Mouse (Mus musculus) thymus, postnatal 14 days (tissue): ENCODE measurements around the gene Plscr3.
A peak's percentile ranks its signal among the peaks of the same experiment; 100 is the strongest.
"Not testable (repeated sequence)": the region's sequence is repeated elsewhere in the genome, so short reads cannot be mapped to it uniquely, and the experiment has no call there.

ENCODE experiments used
- DNase-seq: peaks from one replicate; pipeline ENCODE4 v3.0.0; 2021

Plscr3 gene

GRCm38 (mm10) chr11:69833554-69833953 is 12.6 kb upstream of the Plscr3 start:
- no peak for DNase-seq

GRCm38 (mm10) chr11:69834001-69834549 is 12.1 kb upstream of the Plscr3 start:
- DNase-seq: peak; percentile 77

GRCm38 (mm10) chr11:69835326-69835965 is 10.7 kb upstream of the Plscr3 start:
- DNase-seq: no peak

GRCm38 (mm10) chr11:69835966-69836335 is 10.2 kb upstream of the Plscr3 start:
- no peak for DNase-seq

GRCm38 (mm10) chr11:69836703-69837576 is 9.2 kb upstream of the Plscr3 start:
- DNase-seq: peak; percentile 36

GRCm38 (mm10) chr11:69837604-69837951 is 8.6 kb upstream of the Plscr3 start, which contains the start of gene Nlgn2:
Gene Nlgn2, minus strand, starts transcription at chr11:69837784.
- no peak for DNase-seq

- peak; percentile 92 for DNase-seq
Observed at GRCm38 (mm10) chr11:69837952-69838713, 8.0 kb upstream of the Plscr3 start, which contains the start of gene Tmem256. Gene Tmem256, plus strand, starts transcription at chr11:69838514.

- peak; percentile 33 for DNase-seq
Observed at GRCm38 (mm10) chr11:69838714-69839104, 7.5 kb upstream of the Plscr3 start.

- DNase-seq: peak; percentile 49
Observed at GRCm38 (mm10) chr11:69846738-69847688, 837 bp downstream of the Plscr3 start.

GRCm38 (mm10) chr11:69848021-69848420 is 1.8 kb downstream of the Plscr3 start:
- no peak for DNase-seq

- DNase-seq: peak; percentile 18
Observed at GRCm38 (mm10) chr11:69849128-69849527, 3.0 kb downstream of the Plscr3 start.

- no peak for DNase-seq
Observed at GRCm38 (mm10) chr11:69849884-69850283, 3.7 kb downstream of the Plscr3 start.

- peak; percentile 67 for DNase-seq
Observed at GRCm38 (mm10) chr11:69850754-69851153, 4.6 kb downstream of the Plscr3 start.

GRCm38 (mm10) chr11:69853994-69854393 is 7.8 kb downstream of the Plscr3 start:
- DNase-seq: peak; percentile 33

GRCm38 (mm10) chr11:69854680-69855079 is 8.5 kb downstream of the Plscr3 start:
- no peak for DNase-seq

- DNase-seq: peak; percentile 78
Observed at GRCm38 (mm10) chr11:69855347-69855746, 9.2 kb downstream of the Plscr3 start.

GRCm38 (mm10) chr11:69858113-69858998 is 12.2 kb downstream of the Plscr3 start, which contains the start of gene Tnk1:
Gene Tnk1, minus strand, starts transcription at chr11:69858730.
- DNase-seq: no peak

- DNase-seq: not testable (repeated sequence)
Observed at GRCm38 (mm10) chr11:69863729-69864128, 17.6 kb downstream of the Plscr3 start.

- DNase-seq: no peak
Observed at GRCm38 (mm10) chr11:69864138-69864860, 18.1 kb downstream of the Plscr3 start.

- no peak for DNase-seq
Observed at GRCm38 (mm10) chr11:69865561-69865960, 19.4 kb downstream of the Plscr3 start.
